Mouse (Mus musculus): Measurements from ENCODE around the gene Arf6. TPM values are rescaled to one million over a fixed set of nuclear protein-coding genes. Genes with fewer than 3 reads are reported as not detected.

Arf6 gene
- polyA plus RNA-seq, 1 experiment from 2014 or later = 86.3 TPM

DNA sequence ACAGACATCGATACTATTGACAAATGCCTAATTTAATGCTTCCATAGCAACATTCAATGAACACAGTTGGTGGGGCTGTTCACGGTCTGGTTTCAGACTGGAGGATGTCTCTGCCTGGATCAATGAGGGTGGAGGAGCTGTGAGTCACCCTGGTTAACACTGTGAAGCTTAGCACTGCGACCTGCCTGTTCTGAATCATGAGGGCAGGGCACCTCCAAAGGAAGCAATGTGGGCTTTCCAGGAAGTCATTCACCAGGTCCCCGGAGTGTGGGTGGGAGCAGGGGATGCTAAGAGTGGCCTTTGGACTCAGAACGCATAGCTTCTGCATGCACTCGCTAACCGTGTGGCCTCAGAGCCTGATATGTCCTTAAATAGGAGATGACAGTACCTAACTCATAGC is 44.8 kb downstream of the Arf6 start:
- no peak for DNase-seq (ENCODE audit: low spot score)
- no peak overlapping the region for H3K27ac ChIP-seq (ENCODE audit: low read length)

DNA sequence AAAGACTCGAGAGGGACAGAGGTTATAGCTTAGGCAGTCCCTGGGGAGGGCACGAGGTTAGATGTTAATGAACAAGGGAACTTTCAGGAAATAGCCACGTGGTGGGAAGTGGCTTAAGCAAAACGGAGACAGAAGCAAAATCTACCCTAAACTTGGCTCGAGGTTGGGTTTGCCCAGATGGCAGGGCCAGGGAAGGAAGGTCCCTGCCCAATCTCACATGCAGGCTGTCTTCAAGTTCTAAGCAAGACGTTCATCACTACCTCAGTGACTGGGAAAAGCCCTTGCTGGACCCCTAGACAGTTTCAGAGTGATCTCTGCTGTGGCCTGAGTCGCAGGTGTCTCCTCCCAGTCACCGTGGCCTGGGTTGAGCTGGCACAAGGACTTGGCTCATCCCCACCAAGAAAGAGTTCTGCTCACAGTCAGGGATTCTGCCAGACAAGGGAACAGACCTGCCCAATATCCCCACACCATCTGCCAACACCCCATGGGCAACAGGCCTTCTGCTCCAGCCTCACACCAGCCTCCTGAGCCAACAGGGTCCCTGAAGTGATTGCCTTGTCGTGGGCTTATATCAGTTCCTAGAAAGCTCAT is 45.8 kb downstream of the Arf6 start:
- no peaks in the 10 kb centered on the region for H3K27me3 ChIP-seq (replicated peaks; ENCODE audit: insufficient read depth, low read length)
- DNase-seq (ENCODE audit: low spot score) (no peak), ATAC-seq (no peak)
- H3K9ac ChIP-seq (replicated peaks; ENCODE audit: low read depth) = no peak overlapping the region
- WGBS = 53% methylated on average over 9 of the region's 9 CpGs
- H3K9me3 ChIP-seq (ENCODE audit: low read length) = no peaks in the 10 kb centered on the region
- H3K4me2 ChIP-seq (replicated peaks; ENCODE audit: low read depth, low read length) = no peak overlapping the region
- H3K36me3 ChIP-seq (ENCODE audit: insufficient read depth, low read length) = no peaks in the 10 kb centered on the region
- TF ChIP-seq EP300 (IDR thresholded peaks at IDR 0.05) = no peak
- TF ChIP-seq CTCF (IDR thresholded peaks at IDR 0.05) = no peak
- H3K4me3 ChIP-seq (ENCODE audit: low read depth, low read length) = no peak overlapping the region
- no peaks in the 10 kb centered on the region for H3K4me1 ChIP-seq (ENCODE audit: insufficient read depth, low read depth, low read length)
- no peak overlapping the region for H3K27ac ChIP-seq (ENCODE audit: low read length)

More for the DNA sequence above, 44.8 kb downstream of the Arf6 start:
- Histone ChIP-seq H3K9me3 (ENCODE audit: low read length) (no peaks in the 10 kb centered on the region), H3K36me3 (ENCODE audit: insufficient read depth, low read length) (no peaks in the 10 kb centered on the region), H3K9ac (replicated peaks; ENCODE audit: low read depth) (no peak overlapping the region), H3K4me2 (replicated peaks; ENCODE audit: low read depth, low read length) (no peak overlapping the region), H3K27me3 (replicated peaks; ENCODE audit: insufficient read depth, low read length) (no peaks in the 10 kb centered on the region), H3K4me3 (ENCODE audit: low read depth, low read length) (no peak overlapping the region), H3K4me1 (ENCODE audit: insufficient read depth, low read depth, low read length) (no peaks in the 10 kb centered on the region)
- no peak for TF ChIP-seq CTCF (IDR thresholded peaks at IDR 0.05)
- WGBS = 67% methylated on average over 7 of the region's 7 CpGs
- peak; percentile 52; the same call in 1 of the 2 replicates for ATAC-seq

GRCm38 (mm10) chr12:69418606-69419005 is 46.7 kb downstream of the Arf6 start:
- ATAC-seq = no peak
- Histone ChIP-seq H3K27me3 (replicated peaks; ENCODE audit: insufficient read depth, low read length) (no peaks in the 10 kb centered on the region), H3K27ac (ENCODE audit: low read length) (no peak overlapping the region), H3K4me3 (ENCODE audit: low read depth, low read length) (no peak overlapping the region), H3K4me1 (ENCODE audit: insufficient read depth, low read depth, low read length) (peaks cover 3% of the 10 kb centered on the region; the same call in 1 of the 2 replicates), H3K4me2 (replicated peaks; ENCODE audit: low read depth, low read length) (no peak overlapping the region), H3K36me3 (ENCODE audit: insufficient read depth, low read length) (no peaks in the 10 kb centered on the region), H3K9me3 (ENCODE audit: low read length) (no peaks in the 10 kb centered on the region), H3K9ac (replicated peaks; ENCODE audit: low read depth) (no peak overlapping the region)
- DNase-seq (ENCODE audit: low spot score) = no peak
- 83% methylated on average over 13 of the region's 13 CpGs for WGBS
- no peak for TF ChIP-seq EP300 (IDR thresholded peaks at IDR 0.05)
- no peak for TF ChIP-seq CTCF (IDR thresholded peaks at IDR 0.05)

DNA sequence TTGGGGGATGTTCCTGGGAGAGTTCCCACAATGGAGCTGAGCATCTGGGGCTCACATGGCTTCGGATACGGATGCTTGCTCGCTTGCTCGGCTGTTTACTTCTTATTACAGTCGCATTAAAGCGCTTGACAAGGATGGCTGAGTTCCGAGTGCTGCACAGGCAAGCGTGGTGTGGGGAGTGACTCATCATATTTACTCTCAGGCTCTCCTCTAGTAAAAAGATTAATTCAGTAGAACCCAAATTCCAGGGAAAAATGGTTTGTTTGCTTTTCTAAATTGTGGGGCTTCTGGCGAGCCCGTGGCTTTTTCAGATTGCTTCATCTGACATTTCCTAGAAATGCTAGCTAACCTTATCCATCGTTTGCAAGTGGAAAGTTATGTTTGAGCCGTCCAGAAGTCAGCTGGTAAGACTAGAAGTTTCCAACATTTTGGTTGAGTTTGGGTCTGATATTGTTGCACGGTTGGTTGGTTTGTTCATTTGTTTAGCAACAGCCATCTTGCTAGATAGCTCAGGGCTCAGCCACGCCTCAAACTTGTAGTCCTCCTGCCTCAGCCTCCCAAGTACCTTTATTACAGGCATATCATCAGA is 47.2 kb downstream of the Arf6 start:
- Histone ChIP-seq H3K27ac (ENCODE audit: low read length) (no peak overlapping the region), H3K9me3 (ENCODE audit: low read length) (no peaks in the 10 kb centered on the region), H3K4me2 (replicated peaks; ENCODE audit: low read depth, low read length) (no peak overlapping the region), H3K4me3 (ENCODE audit: low read depth, low read length) (no peak overlapping the region), H3K9ac (replicated peaks; ENCODE audit: low read depth) (no peak overlapping the region), H3K27me3 (replicated peaks; ENCODE audit: insufficient read depth, low read length) (no peaks in the 10 kb centered on the region), H3K4me1 (ENCODE audit: insufficient read depth, low read depth, low read length) (peaks cover 3% of the 10 kb centered on the region; the same call in 1 of the 2 replicates), H3K36me3 (ENCODE audit: insufficient read depth, low read length) (no peaks in the 10 kb centered on the region)
- TF ChIP-seq EP300 (IDR thresholded peaks at IDR 0.05) (no peak), CTCF (IDR thresholded peaks at IDR 0.05) (no peak)
- WGBS = 52% methylated on average over 14 of the region's 14 CpGs
- DNase-seq (ENCODE audit: low spot score) (peak; percentile 71), ATAC-seq (no peak)

DNA sequence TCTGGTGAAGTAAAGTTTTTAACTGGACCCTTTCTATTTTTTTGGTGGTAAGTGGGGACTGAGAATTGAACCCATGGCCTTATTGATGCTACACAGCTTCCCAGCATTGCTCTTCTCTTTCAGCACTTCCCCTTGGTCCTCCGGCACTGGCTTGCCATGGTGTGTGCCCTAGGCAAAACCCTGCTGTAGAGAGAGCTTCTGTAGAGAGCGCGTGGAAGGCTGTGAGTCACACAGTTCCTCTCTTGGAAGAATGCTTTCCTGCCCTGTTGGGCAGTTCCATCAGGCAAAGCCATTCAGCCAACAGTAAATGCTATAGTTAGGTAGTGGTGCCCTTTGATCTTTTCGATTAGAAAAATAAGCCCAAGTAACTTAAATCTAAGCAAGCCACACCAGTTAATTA is 47.7 kb downstream of the Arf6 start:
- no peaks in the 10 kb centered on the region for H3K36me3 ChIP-seq (ENCODE audit: insufficient read depth, low read length)
- no peaks in the 10 kb centered on the region for H3K27me3 ChIP-seq (replicated peaks; ENCODE audit: insufficient read depth, low read length)
- H3K4me1 ChIP-seq (ENCODE audit: insufficient read depth, low read depth, low read length) = peaks cover 3% of the 10 kb centered on the region; the same call in 1 of the 2 replicates
- peak; percentile 35 for DNase-seq (ENCODE audit: low spot score)
- H3K4me2 ChIP-seq (replicated peaks; ENCODE audit: low read depth, low read length) = no peak overlapping the region
- 76% methylated on average over 4 of the region's 4 CpGs for WGBS
- ATAC-seq = no peak
- H3K27ac ChIP-seq (ENCODE audit: low read length) = no peak overlapping the region
- no peak overlapping the region for H3K9ac ChIP-seq (replicated peaks; ENCODE audit: low read depth)
- H3K4me3 ChIP-seq (ENCODE audit: low read depth, low read length) = no peak overlapping the region
- TF ChIP-seq EP300 (IDR thresholded peaks at IDR 0.05) = no peak
- no peak for TF ChIP-seq CTCF (IDR thresholded peaks at IDR 0.05)
- no peaks in the 10 kb centered on the region for H3K9me3 ChIP-seq (ENCODE audit: low read length)

GRCm38 (mm10) chr12:69420716-69421115 is 48.8 kb downstream of the Arf6 start:
- WGBS = 48% methylated on average over 3 of the region's 3 CpGs
- ATAC-seq (no peak), DNase-seq (ENCODE audit: low spot score) (no peak)
- H3K4me3 ChIP-seq (ENCODE audit: low read depth, low read length) = no peak overlapping the region
- no peak overlapping the region for H3K4me2 ChIP-seq (replicated peaks; ENCODE audit: low read depth, low read length)
- H3K36me3 ChIP-seq (ENCODE audit: insufficient read depth, low read length) = no peaks in the 10 kb centered on the region
- H3K4me1 ChIP-seq (ENCODE audit: insufficient read depth, low read depth, low read length) = peaks cover 6% of the 10 kb centered on the region; the same call in 1 of the 2 replicates
- TF ChIP-seq CTCF (IDR thresholded peaks at IDR 0.05) = no peak
- TF ChIP-seq EP300 (IDR thresholded peaks at IDR 0.05) = no peak
- no peaks in the 10 kb centered on the region for H3K27me3 ChIP-seq (replicated peaks; ENCODE audit: insufficient read depth, low read length)
- H3K27ac ChIP-seq (ENCODE audit: low read length) = no peak overlapping the region
- no peaks in the 10 kb centered on the region for H3K9me3 ChIP-seq (ENCODE audit: low read length)
- H3K9ac ChIP-seq (replicated peaks; ENCODE audit: low read depth) = no peak overlapping the region
